Mouse (Mus musculus) granulocyte monocyte progenitor cell, adult 5-6 weeks (primary cell): ENCODE measurements around the gene Skor1. TPM values are rescaled to one million over a fixed set of nuclear protein-coding genes. Genes with fewer than 3 reads are reported as not detected.

ENCODE experiments used
- ATAC-seq: replicated peaks from 2 replicates; pipeline ENCODE4 v1.8.0; 2016; ENCODE audit warnings: mild to moderate bottlenecking, moderate TSS enrichment, inconsistent platforms; ENCODE audit not compliant: poor library complexity, severe bottlenecking
- total RNA-seq, 2 experiments: library from RNA; stranded (forward) in 1 of 2; stranded (reverse) in 1 of 2; fragments of 200-712, 200-1000 nt in 1 of 2; fragments of >200 nt in 1 of 2; fragmentation: Nextera tagmentation in 1 of 2; gene quantifications; 2 replicates each; pipeline ENCODE4 v1.2.3; 2014 to 2017

The Skor1 gene
- total RNA-seq, 2 experiments from 2014 or later, result not detected

- no peak for ATAC-seq
Measured at GRCm38 (mm10) chr9:63136241-63136640, 12.5 kb downstream of the Skor1 start.

GRCm38 (mm10) chr9:63135801-63136200 is 13.0 kb downstream of the Skor1 start:
- no peak for ATAC-seq

DNA sequence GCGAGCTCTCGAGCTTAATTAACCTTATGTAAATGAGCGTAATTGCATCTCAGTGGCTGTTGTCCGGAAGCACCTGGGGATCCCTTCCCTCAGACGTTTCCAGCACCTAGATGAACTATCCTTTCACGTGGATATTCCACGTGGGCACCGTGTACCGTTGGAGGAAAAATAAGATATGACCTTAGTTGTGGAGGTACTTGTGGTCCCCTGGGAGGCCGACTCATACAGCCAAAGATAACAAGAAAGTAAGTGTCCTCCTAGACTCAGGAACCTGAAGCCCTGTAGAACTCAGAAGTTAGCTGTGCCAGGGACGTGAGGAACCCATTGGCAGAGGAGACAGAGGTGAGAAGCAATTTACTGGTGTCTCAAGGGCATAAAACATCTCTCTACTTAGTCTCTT is 13.4 kb downstream of the Skor1 start:
- no peak for ATAC-seq

- ATAC-seq, result no peak
Measured at GRCm38 (mm10) chr9:63133659-63134058, 15.1 kb downstream of the Skor1 start.

- ATAC-seq, result peak; percentile 94
Measured at GRCm38 (mm10) chr9:63132673-63133601, 15.8 kb downstream of the Skor1 start.

DNA sequence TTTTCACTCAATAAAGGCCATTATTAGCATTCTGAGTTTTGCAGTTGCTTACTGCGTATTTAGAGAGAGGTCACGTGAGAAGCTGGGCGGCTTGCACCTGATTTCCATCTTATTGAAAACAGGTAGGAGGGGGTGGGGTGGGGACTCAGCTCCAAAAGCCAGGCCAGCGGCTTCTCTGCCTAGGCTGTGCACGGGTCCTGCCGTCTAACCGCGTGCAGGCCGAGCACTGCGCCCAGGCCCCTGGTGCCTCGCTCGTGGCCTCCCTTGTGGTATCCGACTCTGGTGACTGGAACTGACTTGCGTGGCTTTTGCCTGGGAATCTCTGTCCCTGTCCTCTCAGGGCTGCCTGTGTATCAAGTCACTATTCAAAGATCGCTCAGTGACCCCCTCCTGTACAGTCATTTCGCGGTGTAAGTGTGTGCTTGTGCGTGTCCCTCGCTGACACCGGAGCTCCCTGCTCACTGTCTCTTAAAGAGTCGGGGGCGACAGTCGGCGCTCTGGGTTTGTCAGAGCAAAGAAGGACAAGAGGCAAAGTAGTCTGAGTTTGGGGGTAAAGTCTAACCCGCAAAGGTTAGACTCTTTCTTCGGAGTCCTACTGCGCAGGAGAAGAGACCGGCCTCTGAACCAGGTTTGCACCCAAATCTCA is 16.7 kb downstream of the Skor1 start:
- peak; percentile 25 for ATAC-seq

GRCm38 (mm10) chr9:63129641-63130041 is 19.1 kb downstream of the Skor1 start:
- no peak for ATAC-seq

DNA sequence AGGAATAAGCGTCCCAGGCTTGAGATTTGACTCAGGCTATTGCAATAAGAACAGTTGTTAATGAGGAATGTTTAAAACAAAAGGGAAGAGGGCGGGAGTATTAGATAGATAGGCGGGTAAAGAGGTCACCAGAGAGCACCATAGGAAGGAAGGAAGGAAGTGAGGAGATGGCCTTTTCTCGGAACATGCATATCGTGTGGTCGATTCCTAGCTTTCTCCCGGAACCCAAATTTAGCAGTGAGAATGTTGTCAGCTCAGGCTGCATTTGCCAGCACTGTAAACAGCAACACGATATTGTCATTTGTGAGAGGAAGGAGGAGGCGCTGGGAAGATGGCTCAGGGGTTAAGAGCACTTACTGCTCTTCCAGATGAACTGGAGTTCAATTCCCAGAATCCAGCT is 24.2 kb downstream of the Skor1 start:
- no peak; the same call in 1 of the 2 replicates for ATAC-seq

DNA sequence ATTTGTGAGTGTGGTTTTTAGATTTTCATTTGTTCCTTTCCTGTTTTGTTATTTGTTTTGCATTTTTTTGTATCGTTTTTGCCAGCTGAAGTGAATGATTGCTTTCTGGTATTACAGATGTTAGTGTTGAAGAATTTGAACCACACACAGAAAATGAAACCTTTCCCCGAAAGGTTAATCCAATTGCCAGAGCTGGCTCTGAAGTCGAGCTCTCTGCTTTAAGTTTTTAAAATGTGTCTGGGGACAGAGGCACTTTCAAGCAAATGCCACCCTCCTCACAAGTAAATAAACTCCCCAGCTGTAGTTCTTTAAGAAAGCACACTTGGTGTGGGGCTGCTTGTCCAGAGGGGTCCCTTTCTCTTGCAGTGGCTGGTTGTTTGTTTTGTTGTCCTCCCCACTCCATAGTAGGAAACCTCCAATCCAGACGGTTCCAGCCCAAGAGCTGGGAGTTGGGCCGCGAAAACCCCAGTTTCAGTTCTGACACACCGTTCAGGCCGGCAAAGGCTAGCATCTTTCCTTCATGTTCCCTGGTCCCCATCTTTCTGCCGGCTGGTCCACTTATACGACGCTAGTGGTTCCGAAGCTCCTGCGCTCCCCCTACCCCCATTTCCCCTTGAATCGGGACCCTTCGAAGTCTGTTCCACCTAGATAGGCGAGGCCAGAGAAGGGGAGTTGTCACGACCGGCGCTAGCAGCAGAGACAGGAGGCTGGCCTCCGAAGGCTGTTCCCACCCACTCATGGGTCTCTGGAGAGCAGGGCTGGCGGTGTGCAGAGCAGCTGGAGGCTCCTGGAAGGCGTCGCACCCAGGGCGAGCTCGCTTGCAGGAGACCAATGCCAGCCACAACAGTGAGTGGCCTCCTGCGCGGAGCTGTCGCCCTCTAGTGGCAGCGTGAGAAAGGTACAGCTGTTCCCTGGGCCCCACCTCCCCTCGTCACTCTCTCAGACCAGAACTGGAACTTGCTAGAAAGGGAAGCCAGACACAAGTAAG is 25.0 kb downstream of the Skor1 start:
- ATAC-seq, result peak; percentile 100

DNA sequence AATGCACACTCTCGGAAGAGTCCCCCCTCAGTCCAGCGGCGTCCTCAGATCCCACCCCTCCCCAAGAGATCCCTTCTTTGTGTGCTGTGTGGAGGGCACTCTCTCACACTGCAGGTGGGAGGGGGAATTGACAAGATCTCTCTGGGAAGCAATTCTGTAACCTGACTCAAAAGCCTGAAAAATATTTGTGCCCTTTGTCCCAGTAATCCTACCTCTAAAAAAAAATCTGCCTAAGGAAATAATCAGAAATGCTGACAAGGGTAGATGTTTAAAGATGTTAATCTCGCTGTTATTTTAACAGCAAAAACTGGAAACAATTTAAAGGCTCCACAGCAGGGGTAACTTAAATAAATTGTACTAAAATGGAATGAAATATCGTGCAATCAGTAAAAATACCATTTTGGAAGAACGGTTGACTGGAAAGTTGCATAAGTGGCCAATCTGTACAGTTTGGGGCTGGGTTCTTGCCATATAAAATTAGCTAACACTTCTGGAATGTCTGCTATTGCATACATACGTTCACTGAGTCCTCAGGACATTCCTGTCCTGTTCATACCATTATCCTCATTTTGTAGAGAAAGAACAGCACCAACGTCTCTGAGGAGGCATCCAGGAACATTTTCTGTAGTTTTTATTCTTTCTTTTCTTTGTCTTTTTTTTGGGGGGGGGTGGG is 26.5 kb downstream of the Skor1 start:
- no peak for ATAC-seq

- ATAC-seq, result no peak
Measured at GRCm38 (mm10) chr9:63118385-63118784, 30.4 kb downstream of the Skor1 start.

DNA sequence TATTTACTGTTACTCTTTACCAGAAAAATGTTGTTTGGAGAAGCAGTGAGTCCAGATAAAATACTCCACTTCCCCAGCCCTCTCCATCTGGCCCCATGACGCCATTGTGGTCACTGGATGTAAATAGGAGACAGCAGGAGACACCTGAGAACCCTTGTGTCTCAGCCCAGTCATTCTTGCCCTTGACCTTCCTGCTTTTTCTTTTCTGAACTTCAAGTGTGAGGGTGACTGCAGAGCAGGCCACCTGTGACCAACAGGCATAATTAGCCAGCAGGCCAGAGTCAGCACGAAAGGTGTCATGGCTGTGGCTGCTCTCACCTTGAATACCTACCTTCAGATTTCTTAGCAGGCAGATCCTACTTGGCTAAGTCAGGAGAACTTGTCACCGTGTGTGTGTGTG is 36.2 kb downstream of the Skor1 start:
- no peak for ATAC-seq

DNA sequence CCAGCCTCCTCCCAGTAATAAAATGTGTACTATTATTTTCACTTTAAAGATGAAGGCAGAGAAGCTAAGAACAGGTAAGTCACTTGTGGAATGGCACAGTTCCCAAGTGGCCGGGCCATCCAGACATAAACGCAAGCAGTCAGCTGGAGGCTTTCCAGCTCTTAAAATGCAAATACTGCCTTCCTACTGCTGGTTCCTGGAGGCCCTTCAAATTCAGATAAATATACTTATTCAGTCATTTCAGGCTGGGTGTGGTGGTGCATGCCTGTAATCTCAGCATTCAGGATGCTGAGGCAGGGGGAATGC is 39.0 kb downstream of the Skor1 start:
- no peak for ATAC-seq

DNA sequence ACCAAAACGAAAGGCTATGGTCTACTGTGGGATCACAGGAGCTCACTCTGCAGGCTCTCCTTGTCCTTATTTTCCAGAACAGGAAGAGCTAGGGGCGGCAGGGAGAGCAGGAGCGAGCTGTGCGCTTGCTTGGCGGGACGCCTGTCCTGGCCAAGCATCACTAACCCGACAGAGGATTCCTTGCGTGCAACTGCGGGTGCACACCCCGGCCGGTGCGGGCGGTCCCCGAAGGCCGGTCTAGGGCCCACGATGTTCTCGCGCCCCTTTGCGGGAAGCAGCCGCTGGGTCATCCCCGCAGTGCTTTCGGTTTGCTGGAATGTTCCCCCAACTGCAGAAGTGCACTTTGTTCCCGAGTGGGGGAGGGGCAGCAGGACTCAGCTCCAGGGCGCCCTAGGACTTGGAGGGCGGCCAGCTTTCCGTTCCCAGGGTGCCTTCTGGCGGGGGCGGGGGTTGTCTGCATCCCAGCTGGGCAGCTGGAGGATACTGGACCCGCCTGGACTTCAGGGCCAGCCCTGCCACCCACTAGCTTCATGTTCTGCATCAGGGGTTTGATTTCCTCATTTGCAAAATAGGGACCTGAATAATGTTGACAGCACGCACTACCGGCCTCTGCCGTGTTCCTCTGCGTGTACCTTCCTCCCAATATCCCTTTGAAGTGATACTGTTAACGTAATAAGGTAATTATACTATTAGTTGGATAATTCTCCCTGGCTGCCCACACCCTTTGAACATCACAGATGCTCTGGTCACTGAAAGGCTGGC is 39.6 kb downstream of the Skor1 start:
- ATAC-seq, result peak; percentile 65

DNA sequence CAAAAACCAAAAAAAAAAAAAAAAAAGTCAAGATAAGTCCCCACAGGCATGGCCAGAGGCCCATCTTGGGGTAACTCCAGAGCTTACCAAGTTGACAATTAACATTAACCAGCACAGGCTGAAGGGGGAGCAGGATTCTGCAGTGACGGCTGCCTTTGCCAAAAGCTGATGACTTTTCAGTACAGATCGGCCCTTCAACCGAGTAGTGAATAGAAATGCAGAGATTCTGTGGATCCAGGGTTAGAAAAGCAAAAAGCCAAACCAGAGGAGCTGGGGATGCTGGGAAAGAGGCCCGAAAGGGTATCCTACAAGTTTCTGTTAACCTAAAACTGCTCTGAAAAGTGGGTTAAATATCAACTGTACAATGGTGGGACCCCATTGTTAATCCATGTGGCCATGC is 40.2 kb downstream of the Skor1 start:
- ATAC-seq, result no peak

- ATAC-seq, result no peak
Measured at GRCm38 (mm10) chr9:63100660-63101059, 48.1 kb downstream of the Skor1 start.

GRCm38 (mm10) chr9:63099876-63100275 is 48.9 kb downstream of the Skor1 start:
- no peak for ATAC-seq

GRCm38 (mm10) chr9:63099344-63099743 is 49.4 kb downstream of the Skor1 start:
- no peak for ATAC-seq

DNA sequence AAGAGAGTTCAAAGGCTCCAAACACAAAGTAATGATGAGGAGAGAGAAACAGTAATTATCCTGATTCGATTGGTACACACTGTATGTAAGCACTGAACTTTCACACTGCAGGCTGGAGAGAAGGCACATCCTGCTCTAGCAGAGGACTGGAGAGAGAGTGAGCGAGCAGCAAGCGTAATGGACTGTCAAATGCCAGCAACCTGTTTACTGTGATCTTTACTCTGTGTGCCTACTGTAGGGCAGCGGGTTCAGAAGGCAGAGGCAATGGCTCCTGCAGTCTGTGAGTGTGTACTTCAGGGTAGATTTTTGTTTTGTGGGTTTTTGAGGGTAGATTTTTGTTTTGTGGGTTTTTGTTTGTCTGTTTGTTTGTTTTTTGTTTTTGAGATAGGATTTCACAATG is 49.9 kb downstream of the Skor1 start:
- ATAC-seq, result no peak
